Mouse (Mus musculus) embryo, embryonic 9.5 days (tissue): ENCODE results near the gene Sppl2c.

ENCODE experiments used
- DNase-seq: peaks from one replicate; pipeline ENCODE4 v3.0.0-alpha.2; 2017; ENCODE audit errors: extremely low spot score

Sppl2c gene

GRCm38 (mm10) chr11:104186135-104186836, at the start of gene Sppl2c:
Gene Sppl2c (plus strand): TSS chr11:104186327.
- no peak for DNase-seq

- no peak for DNase-seq
These were observed 47.2 kb upstream of the Sppl2c start for GRCm38 (mm10) chr11:104138976-104139375.

GRCm38 (mm10) chr11:104144930-104145329, 41.2 kb upstream of the Sppl2c start:
- no peak for DNase-seq

- no peak for DNase-seq
These were observed 37.3 kb upstream of the Sppl2c start for GRCm38 (mm10) chr11:104148787-104149186.

- DNase-seq, result no peak
These were observed 35.2 kb upstream of the Sppl2c start for GRCm38 (mm10) chr11:104150911-104151310.

GRCm38 (mm10) chr11:104154332-104154731, 31.8 kb upstream of the Sppl2c start:
- DNase-seq, result no peak

- DNase-seq, result peak; percentile 27
These were observed 31.1 kb upstream of the Sppl2c start for GRCm38 (mm10) chr11:104154820-104155635.

- no peak for DNase-seq
These were observed 30.2 kb upstream of the Sppl2c start for GRCm38 (mm10) chr11:104155899-104156298.

GRCm38 (mm10) chr11:104156391-104156790, 29.7 kb upstream of the Sppl2c start:
- no peak for DNase-seq

GRCm38 (mm10) chr11:104157603-104158259, 28.4 kb upstream of the Sppl2c start:
- DNase-seq, result peak; percentile 87

GRCm38 (mm10) chr11:104158260-104158907, 27.7 kb upstream of the Sppl2c start:
- no peak for DNase-seq

- no peak for DNase-seq
These were observed 26.3 kb upstream of the Sppl2c start for GRCm38 (mm10) chr11:104159769-104160272.

GRCm38 (mm10) chr11:104161153-104161552, 25.0 kb upstream of the Sppl2c start:
- no peak for DNase-seq

- no peak for DNase-seq
These were observed 21.9 kb upstream of the Sppl2c start for GRCm38 (mm10) chr11:104164257-104164656.

GRCm38 (mm10) chr11:104171281-104171781, 14.8 kb upstream of the Sppl2c start:
- peak; percentile 66 for DNase-seq

- no peak for DNase-seq
These were observed 7.2 kb upstream of the Sppl2c start for GRCm38 (mm10) chr11:104178893-104179292.

- DNase-seq, result no peak
These were observed 6.3 kb upstream of the Sppl2c start for GRCm38 (mm10) chr11:104179804-104180203.

- no peak for DNase-seq
These were observed 4.0 kb upstream of the Sppl2c start for GRCm38 (mm10) chr11:104182141-104182540.

- DNase-seq, result no peak
These were observed 667 bp downstream of the Sppl2c start for GRCm38 (mm10) chr11:104186837-104187150.

- DNase-seq, result no peak
These were observed 1.6 kb downstream of the Sppl2c start for GRCm38 (mm10) chr11:104187766-104188165.

- no peak for DNase-seq
These were observed 3.9 kb downstream of the Sppl2c start for GRCm38 (mm10) chr11:104190008-104190407.

- no peak for DNase-seq
These were observed 9.3 kb downstream of the Sppl2c start for GRCm38 (mm10) chr11:104195382-104195781.
